Mouse (Mus musculus) hindbrain, postnatal 0 days (tissue): ENCODE measurements around the gene Trex2. TPM values are rescaled to one million over a fixed set of nuclear protein-coding genes. Genes with fewer than 3 reads are reported as not detected.

ENCODE experiments used
- ATAC-seq: fragments of 200-750 bp; cut with Nextera tagmentation; 2 replicates; pipeline ENCODE4 v1.8.0; 2017; ENCODE audit warnings: mild to moderate bottlenecking, moderate TSS enrichment, moderate library complexity
- DNase-seq: peaks from one replicate; pipeline ENCODE4 v3.0.0-alpha.2; 2015; ENCODE audit warnings: low spot score
- H3K27ac ChIP-seq: fragments of 300-500 bp; sonication (generic); 2 replicates; pipeline ENCODE4 v1.5.1; 2014; ENCODE audit warnings: mild to moderate bottlenecking
- H3K27me3 ChIP-seq: fragments of 300-500 bp; sonication (generic); 2 replicates; pipeline ENCODE4 v1.6.1; 2014; ENCODE audit warnings: low read length, mixed read lengths; ENCODE audit not compliant: insufficient read depth
- H3K36me3 ChIP-seq: fragments of 300-500 bp; sonication (generic); 2 replicates; pipeline ENCODE4 v1.6.1; 2014; ENCODE audit warnings: low read length, mixed read lengths; ENCODE audit not compliant: insufficient read depth
- H3K4me1 ChIP-seq: fragments of 300-500 bp; sonication (generic); 2 replicates; pipeline ENCODE4 v1.6.1; 2014; ENCODE audit warnings: antibody characterized with exemption, low read length, mixed read lengths; ENCODE audit not compliant: insufficient read depth
- H3K4me2 ChIP-seq: fragments of 300-500 bp; sonication (generic); 2 replicates; pipeline ENCODE4 v1.6.1; 2014; ENCODE audit warnings: low read depth, mild to moderate bottlenecking, low read length, moderate library complexity, mixed read lengths
- H3K4me3 ChIP-seq: fragments of 300-500 bp; sonication (generic); 2 replicates; pipeline ENCODE4 v1.5.1; 2014; ENCODE audit warnings: low read length
- H3K9ac ChIP-seq: fragments of 300-500 bp; sonication (generic); replicated peaks from 2 replicates; pipeline ENCODE4 v1.6.1; 2014; ENCODE audit warnings: mild to moderate bottlenecking, low read length, moderate library complexity, mixed read lengths
- H3K9me3 ChIP-seq: fragments of 300-500 bp; sonication (generic); 2 replicates; pipeline ENCODE4 v1.6.1; 2016; ENCODE audit warnings: low read length, mixed read lengths
- CTCF ChIP-seq: IDR thresholded peaks from 2 replicates; pipeline ENCODE4 v1.5.1; 2016; ENCODE audit warnings: antibody characterized with exemption, control low read depth, low read depth
- WGBS: fragments of 180-500 bp; shearing (Covaris S2); extraction: QIAGEN DNeasy Blood & Tissue Kit; methylation state at CpG from one replicate; pipeline ENCODE4 v1.1.7; 2014; 5-methylcytosine and 5-hydroxymethylcytosine counted together
- polyA plus RNA-seq: library from polyadenylated mRNA; unstranded; fragments of >200 nt; fragmentation: Nextera tagmentation; extraction: Ambion mirVana; gene quantifications from 2 replicates; pipeline ENCODE4 v1.2.1, GENCODE M21; 2015
- total RNA-seq: library from RNA; depleted of rRNA; stranded (reverse); fragments of >200 nt; gene quantifications from 2 replicates; pipeline ENCODE4 v1.2.3, GENCODE M21; 2014; rRNA removed

Trex2 gene
- total and polyA plus RNA-seq, 2 experiments from 2014 or later = not detected

DNA sequence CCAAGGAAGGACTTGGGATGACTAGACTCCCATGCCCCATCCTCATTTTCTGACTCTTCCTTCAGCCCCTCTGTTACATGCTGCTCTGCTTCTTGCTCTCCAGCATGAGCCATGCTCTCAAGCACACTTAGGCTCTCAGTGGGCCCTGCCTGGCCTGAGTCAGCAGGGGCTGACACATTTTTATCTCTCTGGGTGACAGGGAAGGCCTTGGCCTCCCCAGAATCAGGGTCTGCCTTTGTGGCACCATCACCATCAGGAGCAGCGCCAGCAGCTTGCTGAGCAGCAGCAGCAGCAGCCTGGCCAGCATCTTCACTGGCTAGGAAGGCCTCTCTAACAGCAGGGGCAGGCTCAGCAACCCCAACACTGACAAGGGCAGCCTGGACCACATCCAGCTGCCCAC lies 38.7 kb downstream of the Trex2 start:
- no peak overlapping the region for H3K4me3 ChIP-seq
- no peaks in the 10 kb centered on the region for H3K4me1 ChIP-seq
- 79% methylated on average over 1 of the region's 1 CpGs for WGBS
- no peak overlapping the region for H3K9ac ChIP-seq
- no peaks in the 10 kb centered on the region for H3K27me3 ChIP-seq
- H3K4me2 ChIP-seq = no peak overlapping the region
- ATAC-seq (no peak), DNase-seq (no peak)
- H3K36me3 ChIP-seq = no peaks in the 10 kb centered on the region
- H3K9me3 ChIP-seq = no peaks in the 10 kb centered on the region
- no peak for TF ChIP-seq CTCF
- no peak overlapping the region for H3K27ac ChIP-seq

DNA sequence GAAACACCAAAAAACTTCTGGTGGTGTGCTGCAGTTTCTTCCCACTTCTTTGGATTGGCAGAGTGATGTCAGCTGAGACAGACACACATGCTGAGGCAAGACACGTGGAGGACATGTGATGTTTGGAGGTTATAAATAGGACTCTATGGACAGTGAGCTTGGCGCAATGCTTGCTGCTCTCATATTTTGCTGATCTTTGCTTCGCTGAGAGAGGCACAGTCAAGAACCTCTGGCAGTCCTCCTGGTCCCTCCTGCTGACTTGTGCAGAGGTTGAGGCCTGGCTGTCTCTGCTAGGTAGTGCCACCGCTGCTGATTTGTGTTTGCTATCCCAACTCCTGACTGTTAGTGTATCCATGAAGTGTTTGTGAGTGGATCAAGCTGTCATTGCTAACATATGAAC lies 43.7 kb downstream of the Trex2 start:
- H3K9ac ChIP-seq = no peak overlapping the region
- H3K4me3 ChIP-seq = no peak overlapping the region
- H3K27ac ChIP-seq = no peak overlapping the region
- H3K4me2 ChIP-seq = no peak overlapping the region
- no peak for TF ChIP-seq CTCF
- 85% methylated on average over 4 of the region's 4 CpGs for WGBS
- DNase-seq (no peak), ATAC-seq (no peak)
- H3K4me1 ChIP-seq = no peaks in the 10 kb centered on the region
- H3K36me3 ChIP-seq = no peaks in the 10 kb centered on the region
- H3K27me3 ChIP-seq = no peaks in the 10 kb centered on the region
- no peaks in the 10 kb centered on the region for H3K9me3 ChIP-seq

DNA sequence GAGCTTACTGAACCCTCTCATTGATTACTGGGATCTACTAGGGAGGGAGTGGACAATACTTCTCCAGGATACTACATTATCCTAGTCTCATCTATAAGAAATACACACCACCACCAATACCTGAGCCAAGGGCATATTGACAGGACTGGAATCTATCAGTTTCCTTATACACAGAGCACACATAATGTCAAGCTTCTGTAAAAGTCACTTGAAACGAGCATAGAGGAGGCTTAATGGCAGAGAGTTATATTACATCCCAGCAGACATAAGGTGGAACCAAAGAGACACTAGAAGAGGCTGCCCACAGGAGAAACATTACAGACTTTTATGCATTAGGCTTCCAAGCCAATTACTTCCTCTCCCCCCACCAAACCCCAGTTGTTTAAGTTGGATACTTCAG lies 50.2 kb downstream of the Trex2 start:
- no peak overlapping the region for H3K4me2 ChIP-seq
- H3K4me3 ChIP-seq = no peak overlapping the region
- DNase-seq (no peak), ATAC-seq (no peak)
- no peak overlapping the region for H3K9ac ChIP-seq
- no peaks in the 10 kb centered on the region for H3K4me1 ChIP-seq
- 37% methylated on average over 1 of the region's 1 CpGs for WGBS
- no peaks in the 10 kb centered on the region for H3K36me3 ChIP-seq
- peak overlapping the region; percentile 51; the same call in 1 of the 2 replicates for H3K27ac ChIP-seq
- H3K27me3 ChIP-seq = no peaks in the 10 kb centered on the region
- TF ChIP-seq CTCF = no peak
- H3K9me3 ChIP-seq = no peaks in the 10 kb centered on the region

DNA sequence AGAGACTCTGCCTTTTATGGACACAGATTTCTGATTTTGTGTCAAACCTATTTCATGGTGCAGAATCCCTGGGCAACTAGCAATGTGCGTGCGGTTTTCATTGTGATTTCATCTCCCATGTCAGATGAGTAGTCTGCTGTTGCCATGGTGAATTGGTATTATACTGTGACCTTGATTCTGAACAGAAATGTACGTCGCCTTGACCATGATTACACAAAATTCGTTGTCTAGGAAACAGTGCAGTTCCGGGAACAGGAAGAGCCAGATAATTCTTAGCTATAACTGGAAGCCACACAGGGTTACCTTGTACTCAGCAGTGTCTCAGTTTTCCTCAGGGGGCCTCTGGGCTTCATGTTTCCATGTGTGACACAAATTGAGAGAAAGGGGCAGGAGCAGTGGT lies 50.7 kb downstream of the Trex2 start:
- no peak for TF ChIP-seq CTCF
- no peaks in the 10 kb centered on the region for H3K9me3 ChIP-seq
- H3K9ac ChIP-seq = no peak overlapping the region
- no peaks in the 10 kb centered on the region for H3K36me3 ChIP-seq
- peak overlapping the region; percentile 51 for H3K27ac ChIP-seq
- ATAC-seq = peak; percentile 80
- no peak overlapping the region for H3K4me2 ChIP-seq
- WGBS = 50% methylated on average over 6 of the region's 6 CpGs
- no peak overlapping the region for H3K4me3 ChIP-seq
- H3K27me3 ChIP-seq = no peaks in the 10 kb centered on the region
- no peaks in the 10 kb centered on the region for H3K4me1 ChIP-seq
- DNase-seq = peak; percentile 44

Other genes starting within 250 kb of the Trex2 start
- 4.9 and 5.8 TPM in 2 replicates for gene Xlr3b, start 243.1 kb downstream of the Trex2 start, total RNA-seq
- 7.4 and 15.5 TPM in 2 replicates for gene Xlr3b, start 243.1 kb downstream of the Trex2 start, polyA plus RNA-seq
- gene Xlr4b, start 221.0 kb downstream of the Trex2 start, total RNA-seq = not detected in 2 replicates
- gene Xlr4b, start 221.0 kb downstream of the Trex2 start, polyA plus RNA-seq = 0.26 and 0.63 TPM in 2 replicates
- 36.4 and 40.1 TPM in 2 replicates for gene F8a, start 207.1 kb downstream of the Trex2 start, total RNA-seq
- gene F8a, start 207.1 kb downstream of the Trex2 start, polyA plus RNA-seq = 32.9 and 33.7 TPM in 2 replicates
- not detected in 2 replicates for gene Xlr4c, start 192.2 kb downstream of the Trex2 start, total RNA-seq
- 0.31 and 0.53 TPM in 2 replicates for gene Xlr4c, start 192.2 kb downstream of the Trex2 start, polyA plus RNA-seq
- not detected in 2 replicates for gene Xlr3c, start 170.0 kb downstream of the Trex2 start, total RNA-seq
- 0.15 and 0.59 TPM in 2 replicates for gene Xlr3c, start 170.0 kb downstream of the Trex2 start, polyA plus RNA-seq
- gene Xlr5a, start 142.4 kb downstream of the Trex2 start, total RNA-seq = not detected in 2 replicates
- gene Xlr5a, start 142.4 kb downstream of the Trex2 start, polyA plus RNA-seq = not detected in 2 replicates
- gene Xlr5c, start 142.4 kb downstream of the Trex2 start, total RNA-seq = not detected in 2 replicates
- gene Xlr5c, start 142.4 kb downstream of the Trex2 start, polyA plus RNA-seq = not detected in 2 replicates
- gene Gm45015, start 98.5 kb downstream of the Trex2 start, total RNA-seq = not detected in 2 replicates
- not detected in 2 replicates for gene Gm45015, start 98.5 kb downstream of the Trex2 start, polyA plus RNA-seq
- gene Zfp275, start 92.7 kb downstream of the Trex2 start, total RNA-seq = 35.8 and 40.2 TPM in 2 replicates
- 5.3 and 5.5 TPM in 2 replicates for gene Zfp275, start 92.7 kb downstream of the Trex2 start, polyA plus RNA-seq
- gene Gm18336, start 36.6 kb downstream of the Trex2 start, total RNA-seq = 0.14 and 0.16 TPM in 2 replicates
- 0.06 TPM in 1 of 2 replicates, not detected in the other for gene Gm18336, start 36.6 kb downstream of the Trex2 start, polyA plus RNA-seq
- 4.5 TPM in 2 replicates for gene Zfp92, start 24.2 kb downstream of the Trex2 start, total RNA-seq
- 1.0 and 1.2 TPM in 2 replicates for gene Zfp92, start 24.2 kb downstream of the Trex2 start, polyA plus RNA-seq
- gene Haus7, start 23.7 kb upstream of the Trex2 start, total RNA-seq = 22.0 and 33.5 TPM in 2 replicates
- gene Haus7, start 23.7 kb upstream of the Trex2 start, polyA plus RNA-seq = 62.8 and 63.7 TPM in 2 replicates
- 51.9 and 68.9 TPM in 2 replicates for gene Bgn, start 48.3 kb upstream of the Trex2 start, total RNA-seq
- gene Bgn, start 48.3 kb upstream of the Trex2 start, polyA plus RNA-seq = 17.9 and 23.7 TPM in 2 replicates
- gene Atp2b3, start 67.7 kb upstream of the Trex2 start, total RNA-seq = 40.9 and 44.0 TPM in 2 replicates
- gene Atp2b3, start 67.7 kb upstream of the Trex2 start, polyA plus RNA-seq = 8.1 and 8.2 TPM in 2 replicates
- gene Dusp9, start 204.1 kb upstream of the Trex2 start, total RNA-seq = 2.3 and 3.3 TPM in 2 replicates
- gene Dusp9, start 204.1 kb upstream of the Trex2 start, polyA plus RNA-seq = 1.1 and 1.3 TPM in 2 replicates
- 109 and 116 TPM in 2 replicates for gene Pnck, start 224.8 kb upstream of the Trex2 start, total RNA-seq
- gene Pnck, start 224.8 kb upstream of the Trex2 start, polyA plus RNA-seq = 145 and 149 TPM in 2 replicates
- 60.6 and 61.1 TPM in 2 replicates for gene Slc6a8, start 237.8 kb upstream of the Trex2 start, total RNA-seq
- 7.6 and 8.2 TPM in 2 replicates for gene Slc6a8, start 237.8 kb upstream of the Trex2 start, polyA plus RNA-seq